Mouse (Mus musculus) left cerebral cortex, adult 8-10 months (tissue): ENCODE data around the gene Tex14. TPM values are rescaled to one million over a fixed set of nuclear protein-coding genes. Genes with fewer than 3 reads are reported as not detected.
"Not testable (repeated sequence)": the region's sequence is repeated elsewhere in the genome, so short reads cannot be mapped to it uniquely, and the experiment has no call there.

Experiments used
- DNase-seq, 2 experiments: peaks; one replicate each; pipeline ENCODE4 v3.0.0; 2022; ENCODE audit warnings: low spot score in 2 of 2
- total RNA-seq, 4 experiments: library from RNA; stranded (reverse); gene quantifications; 2 replicates each; pipeline ENCODE4 v1.2.4; 2022

Tex14 gene
- 1 to 10 TPM in 1 of 4 experiments, under 1 TPM in 1, not detected in 2; 0.57 to 1.4 TPM for total RNA-seq

DNA sequence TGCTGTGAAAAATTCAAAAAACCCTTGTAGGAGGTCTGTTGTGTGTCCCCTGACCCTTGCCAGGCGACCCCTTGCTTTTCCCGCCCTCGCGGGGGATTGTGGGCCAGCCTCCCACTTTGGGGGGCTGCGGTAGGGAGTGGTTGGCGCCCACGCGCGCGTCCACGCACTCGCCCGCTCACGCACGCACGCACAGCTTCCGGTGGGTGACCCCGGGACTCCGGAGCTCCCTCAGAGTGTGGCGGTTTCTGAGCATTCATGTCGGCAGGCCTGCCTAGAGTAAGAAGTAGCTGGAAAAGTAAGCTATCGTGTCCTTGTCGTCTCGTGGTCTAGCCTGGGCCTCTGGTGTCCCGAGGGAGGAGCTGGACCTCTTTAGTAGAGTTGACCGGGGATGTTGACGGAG is at the start of gene Tex14, which contains the start of gene Rad51c:
Tex14 (plus strand) TSS at position 190 of the 400 bp plus-strand sequence.
Rad51c (minus strand) TSS at position 79 of the 400 bp plus-strand sequence.
- DNase-seq, result peak in 1 of 2 experiments; percentile 29

DNA sequence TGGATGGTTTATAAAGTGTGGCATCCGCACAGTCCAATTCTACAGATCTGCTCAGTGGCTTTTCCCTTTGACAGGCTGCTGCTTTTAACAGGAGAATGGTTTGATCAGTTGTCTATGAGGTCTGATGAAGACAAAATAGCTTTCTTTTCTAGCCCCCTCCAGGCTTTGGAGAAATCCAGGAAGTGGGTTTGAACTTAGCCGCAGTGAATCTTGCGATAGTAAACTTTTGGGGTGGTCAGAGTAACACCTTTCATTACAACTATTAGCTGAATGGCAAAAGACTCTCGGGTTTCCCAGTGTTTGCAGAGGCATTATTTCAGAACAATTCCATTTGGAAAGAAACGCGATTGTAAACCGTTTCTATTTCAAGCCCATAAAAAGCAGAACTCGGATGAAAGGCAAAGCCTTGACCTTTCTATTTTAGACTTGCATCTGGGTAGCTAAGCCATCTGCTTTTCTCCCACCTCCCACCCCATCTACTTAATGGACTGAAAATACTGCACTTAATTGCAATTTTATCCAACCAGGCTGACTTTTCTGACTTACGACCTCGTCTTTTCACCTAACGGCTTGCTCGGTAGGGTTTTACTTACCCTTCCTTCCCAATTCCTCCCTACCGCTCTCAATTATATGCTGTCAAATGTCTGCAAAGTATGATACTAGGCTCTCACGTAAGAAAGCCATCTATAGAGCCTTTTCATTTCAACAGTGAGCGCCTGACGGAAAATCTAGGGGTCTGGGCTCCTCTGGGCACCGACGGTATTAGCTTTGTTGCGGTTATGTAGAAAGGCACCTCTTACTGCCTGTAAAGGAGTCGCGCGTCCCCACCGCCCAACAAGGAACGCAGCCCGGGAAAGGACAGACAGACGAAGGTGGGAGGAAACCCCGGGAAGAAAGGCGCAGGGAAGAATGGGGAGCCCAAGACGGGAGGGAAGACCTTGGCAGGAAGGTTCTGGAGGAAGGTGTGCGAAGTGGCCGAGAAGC is 47.3 kb upstream of the Tex14 start:
- DNase-seq, result peak in 1 of 2 experiments; percentile 35

DNA sequence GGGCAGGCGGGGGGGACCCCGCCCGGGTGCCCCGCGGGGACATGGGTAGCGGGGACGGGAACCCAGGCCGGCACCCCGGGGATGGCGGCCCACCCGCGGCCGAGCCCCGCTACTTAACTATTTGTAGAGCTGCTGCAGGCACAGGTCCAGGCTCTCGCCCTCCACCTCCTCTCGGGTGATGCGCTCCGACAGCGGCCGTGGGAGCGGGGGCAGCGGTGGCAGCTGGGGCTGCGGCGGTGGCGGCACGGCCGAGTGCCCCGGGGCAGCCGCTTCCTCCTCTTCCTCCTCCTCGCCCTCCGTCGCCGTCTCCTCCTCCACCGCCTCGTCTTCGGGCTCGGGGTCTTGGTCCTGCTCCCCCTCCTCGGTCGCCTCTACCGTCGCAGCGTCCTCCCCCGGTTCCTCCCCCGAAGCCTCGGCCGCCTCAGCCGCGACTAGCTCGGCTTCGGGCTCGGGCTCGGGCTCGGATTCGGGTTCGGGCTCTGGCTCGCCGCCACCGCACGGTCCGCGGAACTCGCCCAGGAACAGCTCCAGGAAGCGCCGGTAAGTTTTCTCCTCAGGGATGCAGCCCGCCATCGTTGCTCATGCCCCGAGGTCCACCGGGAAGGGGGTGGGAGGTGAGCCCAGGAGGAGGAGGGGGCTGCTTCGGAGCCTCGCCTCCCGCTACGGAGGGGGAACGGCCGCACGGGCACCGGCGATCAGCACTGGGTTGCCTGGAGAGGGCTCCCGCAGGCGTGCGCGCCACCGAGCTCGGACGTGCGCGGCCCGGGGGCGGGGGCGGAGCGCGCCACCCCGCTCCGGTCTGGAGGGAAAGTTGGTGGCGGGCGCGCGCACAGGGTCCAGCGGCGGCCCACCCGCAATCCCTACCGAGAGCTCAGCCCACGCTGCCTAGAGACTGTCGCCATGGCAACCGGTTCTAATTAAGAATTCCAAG is 46.3 kb upstream of the Tex14 start, which contains the start of gene Ppm1e:
Ppm1e (minus strand) TSS at position 693 of the 931 bp plus-strand sequence.
- peak; percentile 58 to 86 for DNase-seq

DNA sequence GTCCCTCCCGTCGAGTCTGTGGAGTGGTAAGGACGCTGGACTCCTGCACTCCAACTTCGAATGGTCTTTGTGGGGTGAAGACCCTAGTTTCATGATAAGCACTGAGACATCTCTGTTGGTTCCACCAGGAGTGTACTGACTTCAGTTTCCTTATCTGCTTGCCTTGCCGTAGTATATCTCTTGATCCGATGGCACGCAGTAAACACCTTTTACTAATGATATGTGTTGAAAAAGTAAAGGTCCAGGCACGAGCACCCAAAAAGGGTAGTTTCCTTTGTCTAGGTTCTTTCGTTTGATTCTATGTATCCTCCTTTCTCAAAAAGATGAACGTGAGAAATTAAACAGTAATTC is 45.6 kb upstream of the Tex14 start:
- no peak for DNase-seq

DNA sequence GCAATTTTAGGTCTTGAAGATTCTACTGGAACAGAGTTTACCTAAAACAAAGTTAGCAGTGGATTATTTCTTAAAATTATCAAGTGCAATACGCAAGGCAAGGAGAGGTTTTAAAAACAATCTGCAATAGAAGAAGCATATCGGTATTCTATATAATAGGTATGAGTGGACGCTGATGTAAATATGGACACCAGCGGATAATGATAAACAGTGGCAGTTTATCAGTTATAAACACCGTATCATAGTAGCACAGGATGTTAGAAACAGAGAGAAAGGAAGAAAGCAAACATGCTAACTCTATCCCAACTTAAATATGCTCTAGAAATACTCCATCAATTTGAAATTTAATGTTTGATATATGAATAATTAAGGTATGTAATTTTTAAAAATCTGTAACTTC is 39.7 kb upstream of the Tex14 start:
- DNase-seq, result no peak

DNA sequence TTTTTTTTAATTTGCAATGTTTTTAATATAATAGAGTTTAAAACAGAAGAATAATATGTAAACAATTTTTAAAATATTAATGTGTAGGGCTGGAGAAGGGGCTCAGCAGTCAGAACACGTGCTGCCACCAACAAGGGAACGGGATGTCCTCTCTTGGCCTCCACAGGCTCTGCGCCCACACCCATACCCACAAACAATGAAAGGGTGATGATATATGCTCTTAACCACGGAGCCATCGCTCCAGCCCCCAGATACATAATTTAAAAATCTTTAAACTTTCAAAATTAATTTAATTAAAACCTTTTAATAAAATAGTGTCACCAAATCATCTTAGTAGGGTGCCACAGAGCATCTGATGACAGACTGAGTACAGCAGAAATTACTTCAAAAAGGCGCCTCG is 37.8 kb upstream of the Tex14 start:
- DNase-seq, result no peak

DNA sequence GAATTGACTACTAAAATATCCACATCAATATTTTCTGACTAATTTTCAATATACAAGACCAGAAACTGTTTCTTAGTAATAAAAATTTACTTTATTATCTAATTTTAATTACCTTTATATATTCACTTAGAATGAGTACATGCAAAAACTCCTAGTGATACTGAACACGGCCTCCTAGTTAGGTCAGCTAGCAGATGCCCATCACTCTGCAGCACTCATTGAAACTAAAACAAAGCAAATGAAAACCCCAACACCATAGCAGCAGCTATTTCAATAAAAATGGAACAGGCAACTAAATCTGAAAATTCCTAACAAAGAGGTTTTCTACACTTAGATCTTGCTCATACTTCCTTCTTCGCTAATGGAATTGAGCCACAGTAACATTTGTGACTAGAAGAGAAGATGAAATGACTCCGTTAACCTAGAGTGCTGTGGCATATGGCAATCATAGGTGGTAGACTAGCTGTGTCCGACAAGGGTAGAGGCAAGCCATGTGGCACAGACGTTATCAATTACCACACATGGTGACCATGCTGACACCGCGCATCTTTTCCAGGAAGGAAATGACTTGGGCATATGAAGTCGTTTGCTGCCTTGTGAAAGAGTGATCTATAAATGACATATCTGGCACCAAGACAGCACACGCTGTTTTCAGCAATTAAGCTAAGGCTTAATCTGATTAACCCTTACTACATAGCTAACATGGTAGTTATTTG is 36.8 kb upstream of the Tex14 start:
- DNase-seq, result no peak

DNA sequence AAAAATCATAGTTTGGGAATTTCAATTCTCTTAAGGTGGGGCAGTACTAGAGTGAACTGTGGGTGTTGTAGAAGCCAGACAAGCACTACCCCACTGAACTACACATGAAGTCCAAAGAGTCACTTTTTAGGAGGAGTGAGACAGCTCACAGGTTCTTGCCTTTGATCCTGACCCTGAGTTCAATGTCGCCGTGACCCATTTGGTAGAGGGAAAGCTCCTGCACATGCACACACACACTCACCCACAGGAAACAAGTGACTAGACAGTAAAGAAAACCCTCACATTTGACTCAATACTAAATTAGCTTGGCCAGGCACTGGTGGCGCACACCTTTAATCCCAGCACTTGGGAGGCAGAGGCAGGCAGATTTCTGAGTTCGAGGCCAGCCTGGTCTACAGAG is 20.3 kb upstream of the Tex14 start:
- no peak for DNase-seq

DNA sequence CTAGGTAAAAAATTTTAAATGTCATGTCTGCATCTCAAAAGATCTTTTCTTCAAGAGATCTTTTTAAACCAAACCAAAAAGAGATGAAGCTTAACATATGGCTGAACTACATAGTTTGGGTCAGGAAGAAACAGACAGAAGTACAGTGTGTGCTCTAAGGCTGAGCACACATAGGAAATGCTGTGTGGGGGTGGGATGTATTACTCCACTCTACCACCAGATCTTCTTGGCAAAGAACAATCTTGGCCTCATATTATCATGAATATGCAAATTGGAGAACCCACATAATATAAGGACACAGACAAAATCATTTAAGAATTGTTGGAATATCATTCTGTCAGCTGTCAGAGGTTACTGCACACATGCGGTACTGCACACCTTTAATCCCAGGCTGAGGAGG is 19.2 kb upstream of the Tex14 start:
- DNase-seq, result no peak

DNA sequence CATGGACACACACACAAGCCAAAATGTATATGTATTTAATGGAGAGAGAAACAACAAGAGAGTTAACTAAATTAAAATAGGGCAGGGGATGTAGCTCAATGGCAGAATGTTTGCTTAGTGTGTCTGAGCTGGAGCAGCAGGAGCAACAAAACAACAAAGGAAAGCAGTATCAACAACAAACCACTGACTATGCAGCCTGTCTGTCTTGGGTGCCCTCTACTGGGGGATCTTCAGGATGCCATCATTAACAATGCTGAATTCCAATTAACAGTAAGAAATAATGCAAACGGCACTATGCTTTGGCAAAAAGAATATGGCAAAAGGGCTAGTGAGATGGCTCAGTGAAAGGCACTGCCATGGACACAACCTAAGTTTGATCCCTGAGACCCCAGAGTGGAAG is 11.0 kb upstream of the Tex14 start:
- peak; percentile 21 to 22 for DNase-seq

DNA sequence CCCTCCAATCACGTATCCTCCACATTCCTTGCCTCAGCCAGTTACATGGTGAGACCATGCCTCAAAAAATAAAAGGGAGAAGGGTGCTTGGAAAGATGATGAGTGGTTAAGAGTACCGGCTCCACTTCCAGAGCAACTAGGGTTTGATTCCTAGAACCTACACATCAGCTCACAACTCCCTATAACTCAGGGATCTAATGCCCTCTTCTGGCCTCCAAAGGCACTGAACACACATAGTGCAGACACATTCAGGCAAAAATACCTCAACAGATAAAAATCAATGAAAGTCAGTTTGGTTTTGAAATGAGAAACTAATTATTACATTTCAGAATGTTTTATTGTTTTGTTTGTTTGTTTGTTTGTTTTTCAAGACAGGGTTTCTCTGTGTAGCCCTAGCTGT is 6.5 kb upstream of the Tex14 start:
- DNase-seq, result no peak

DNA sequence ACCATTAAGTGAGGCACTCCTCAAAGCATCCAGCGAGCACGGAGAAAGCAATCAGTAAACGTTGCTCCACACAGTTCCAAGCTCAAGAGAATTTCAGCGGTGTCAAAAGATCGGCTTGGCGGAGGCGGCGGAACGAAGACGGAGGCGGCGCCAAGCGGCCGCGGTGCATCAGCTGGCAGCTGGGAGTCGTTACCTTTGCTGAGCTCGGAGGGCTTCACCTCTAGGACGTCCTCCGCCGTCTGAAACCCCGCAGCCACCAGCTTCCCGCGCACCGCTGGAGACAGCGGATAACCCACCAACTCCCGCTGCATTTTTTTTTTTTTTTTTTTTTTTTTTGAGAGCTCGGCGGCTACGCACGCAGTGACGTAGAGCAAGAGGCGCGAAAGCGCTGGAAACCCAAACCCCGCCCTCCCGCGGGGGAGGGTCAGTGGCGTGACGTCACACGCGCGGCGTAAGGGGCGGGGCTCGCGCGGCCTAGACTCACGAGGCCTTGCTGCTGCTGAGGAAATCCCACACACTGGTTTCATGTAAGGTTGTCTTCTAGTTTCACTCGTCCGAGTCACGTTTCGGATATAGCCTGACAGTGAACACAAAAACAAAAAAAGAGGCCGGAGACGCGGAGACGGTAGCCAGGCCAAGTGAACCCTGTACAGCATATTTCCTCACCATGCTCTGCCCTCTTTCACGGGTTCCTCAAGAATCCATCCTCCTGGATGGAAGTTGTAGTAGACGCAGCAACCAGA is 583 bp upstream of the Tex14 start:
- DNase-seq, result peak; percentile 86 to 93

DNA sequence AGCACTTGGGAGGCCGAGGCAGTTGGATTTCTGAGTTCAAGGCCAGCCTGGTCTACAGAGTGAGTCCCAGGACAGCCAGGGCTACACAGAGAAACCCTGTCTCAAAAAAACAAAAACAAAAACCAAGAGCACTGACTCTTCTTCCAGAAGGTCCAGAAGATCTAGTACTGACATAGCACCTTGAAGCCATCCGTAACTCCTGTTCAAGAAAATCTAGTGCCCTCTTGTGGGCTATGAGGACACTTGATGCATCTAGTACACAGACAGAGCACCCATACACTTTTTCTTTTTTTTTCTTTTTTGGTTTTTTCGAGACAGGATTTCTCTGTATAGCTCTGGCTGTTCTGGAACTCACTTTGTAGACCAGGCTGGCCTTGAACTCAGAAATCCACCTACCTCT is 8.5 kb downstream of the Tex14 start:
- DNase-seq, result not testable (repeated sequence)

DNA sequence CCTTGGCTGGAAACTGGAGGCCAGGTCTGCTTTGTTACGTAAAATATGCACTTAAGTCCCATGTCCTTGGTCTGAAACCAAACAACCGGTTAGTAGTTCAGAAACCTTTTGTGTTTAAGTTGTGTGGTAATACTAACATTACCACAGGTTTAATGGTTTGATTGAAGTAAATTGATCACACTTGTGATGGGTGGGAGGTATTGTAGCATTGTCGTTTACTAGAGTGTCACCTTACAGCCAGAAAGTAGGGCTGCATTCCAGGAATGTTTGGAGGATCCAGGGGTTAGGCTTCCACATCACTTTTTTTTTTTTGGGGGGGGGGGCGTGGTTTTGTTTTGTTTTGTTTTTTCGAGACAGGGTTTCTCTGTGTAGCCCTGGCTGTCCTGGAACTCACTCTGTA is 11.3 kb downstream of the Tex14 start:
- DNase-seq, result no peak

DNA sequence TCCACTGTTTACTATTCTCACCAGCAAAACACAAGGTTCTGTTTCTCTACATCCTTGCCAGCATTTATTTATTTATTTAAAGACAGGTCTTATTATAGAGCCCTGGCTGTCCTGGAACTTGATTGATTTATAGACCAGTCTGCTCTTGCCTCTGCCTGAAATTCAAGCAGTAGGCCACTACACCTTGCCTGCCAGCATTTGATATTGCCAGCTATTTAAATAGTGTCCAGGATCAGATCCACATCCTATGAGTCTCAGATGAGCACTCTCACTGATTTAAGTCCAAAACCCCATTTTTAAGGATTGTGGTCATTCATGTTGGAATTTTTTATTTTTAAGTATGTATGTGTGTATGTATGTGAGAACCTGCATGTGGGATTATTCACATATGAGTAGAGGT is 16.0 kb downstream of the Tex14 start:
- DNase-seq, result no peak

DNA sequence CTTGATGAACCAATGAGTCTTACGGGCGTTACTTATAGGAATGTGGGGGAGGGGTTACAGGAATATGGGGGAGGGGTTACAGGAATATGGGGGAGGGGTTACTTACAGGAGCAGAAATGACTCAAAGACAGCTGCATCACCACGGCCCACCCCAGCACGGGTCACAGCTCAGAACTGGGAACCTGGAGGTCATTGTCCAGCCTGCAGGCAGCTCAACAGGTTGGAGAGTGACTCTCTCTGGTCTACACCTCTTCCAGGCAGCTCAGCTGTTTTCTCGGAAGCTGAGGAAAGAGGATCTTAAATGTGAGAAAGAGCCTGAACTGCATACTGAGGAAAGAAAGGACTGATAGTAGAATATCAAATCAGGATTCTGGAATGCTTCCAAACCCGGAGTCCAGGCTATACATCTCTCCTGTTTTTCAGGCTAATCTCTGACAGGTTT is 16.9 kb downstream of the Tex14 start:
- DNase-seq, result no peak

DNA sequence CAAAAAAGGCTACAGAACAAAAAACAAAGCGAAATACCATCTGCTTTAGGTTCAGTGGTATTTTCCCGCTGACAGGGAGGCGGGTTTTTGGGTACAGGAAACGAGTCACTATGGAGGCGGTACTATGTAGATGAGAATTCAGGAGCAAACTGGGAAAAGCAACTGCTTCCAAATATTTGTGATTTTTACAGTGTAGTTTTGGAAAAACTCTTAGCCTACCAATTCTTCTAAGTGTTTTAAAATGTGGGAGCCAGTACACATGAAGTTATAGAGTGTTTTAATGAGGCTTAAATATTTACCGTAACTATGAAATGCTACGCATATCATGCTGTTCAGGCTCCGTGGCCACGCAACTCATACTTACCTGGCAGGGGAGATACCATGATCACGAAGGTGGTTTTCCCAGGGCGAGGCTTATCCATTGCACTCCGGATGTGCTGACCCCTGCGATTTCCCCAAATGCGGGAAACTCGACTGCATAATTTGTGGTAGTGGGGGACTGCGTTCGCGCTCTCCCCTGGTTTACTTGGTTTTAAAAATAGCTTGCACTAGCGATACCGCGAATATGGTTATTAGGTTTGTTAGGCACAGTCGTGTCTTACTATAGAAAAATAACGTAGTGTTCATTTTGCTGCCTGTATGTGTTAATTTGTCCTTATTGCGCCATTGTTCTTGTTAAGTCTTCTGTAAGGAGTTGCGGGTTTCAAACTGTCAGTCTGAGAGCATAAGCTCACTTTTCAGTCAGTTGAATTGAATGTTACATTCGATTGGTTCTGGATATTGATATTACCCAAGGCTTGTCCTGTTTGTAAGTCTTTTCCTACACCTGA is 17.9 kb downstream of the Tex14 start:
- DNase-seq, result peak; percentile 90 to 93

DNA sequence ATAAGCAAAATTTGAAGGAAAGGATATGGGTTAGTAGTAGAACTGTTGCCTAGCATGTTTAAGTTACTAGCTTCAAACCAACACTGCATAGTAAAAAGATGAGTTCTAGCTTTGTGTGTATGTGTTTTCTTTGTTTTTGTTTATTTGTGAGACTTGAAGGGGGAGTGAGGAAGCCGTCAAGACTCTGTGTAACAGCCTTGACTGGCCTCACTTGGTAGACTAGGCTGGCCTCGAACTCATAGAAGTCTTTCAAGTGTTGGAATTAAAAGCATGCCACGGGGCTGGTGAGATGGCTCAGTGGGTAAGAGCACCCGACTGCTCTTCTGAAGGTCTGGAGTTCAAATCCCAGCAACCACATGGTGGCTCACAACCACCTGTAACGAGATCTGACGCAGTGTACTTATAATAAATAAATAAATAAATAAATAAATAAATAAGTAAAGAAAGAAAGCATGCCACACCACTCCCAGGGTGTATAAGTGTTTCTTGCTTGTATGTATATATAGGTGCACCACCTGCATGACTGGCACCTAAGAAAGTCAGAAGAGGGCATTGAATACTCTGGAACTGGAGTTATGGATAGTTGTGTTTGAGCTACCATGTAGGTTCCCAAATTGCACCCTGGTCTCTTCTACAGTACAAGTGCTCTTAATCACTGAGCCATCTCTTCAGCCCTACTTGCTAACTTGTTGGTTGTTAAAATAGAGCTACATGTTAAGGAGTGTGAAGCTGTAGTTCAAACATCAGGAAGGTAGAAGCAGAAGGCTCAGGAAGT is 18.9 kb downstream of the Tex14 start:
- DNase-seq, result no peak

DNA sequence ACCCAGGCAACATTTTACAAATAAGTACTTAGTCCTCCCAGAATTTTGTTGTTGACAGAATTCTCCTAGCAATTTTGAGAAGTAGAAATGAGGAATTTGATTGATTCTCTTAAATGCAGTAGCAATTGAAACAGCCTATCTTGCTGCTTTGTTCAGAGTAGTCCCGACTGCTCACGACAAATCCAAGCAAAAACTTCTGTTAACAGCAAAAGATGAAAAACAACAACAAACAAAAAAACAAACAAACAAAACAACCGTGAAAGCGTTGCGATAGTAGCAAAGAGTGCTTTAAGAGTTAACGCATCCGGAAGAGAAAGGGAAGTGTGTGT is 21.2 kb downstream of the Tex14 start:
- DNase-seq, result no peak
